Mouse (Mus musculus) lung, embryonic 16.5 days (tissue): Measurements from ENCODE around the gene Ccdc150. TPM values are rescaled to one million over a fixed set of nuclear protein-coding genes. Genes with fewer than 3 reads are reported as not detected.

Source experiments
- polyA plus RNA-seq: library from polyadenylated mRNA; unstranded; fragments of >200 nt; fragmentation: Nextera tagmentation; extraction: Ambion mirVana; gene quantifications from 2 replicates; pipeline ENCODE4 v1.2.1, GENCODE M21; 2015

Ccdc150 gene
- polyA plus RNA-seq, 1 experiment from 2014 or later, result 0.33 TPM

Other genes starting within 250 kb of the Ccdc150 start
- gene Hecw2, start 55.5 kb upstream of the Ccdc150 start, polyA plus RNA-seq, result 4.8 and 5.8 TPM in 2 replicates
- 23.7 and 24.5 TPM in 2 replicates for gene Gtf3c3, start 188.3 kb downstream of the Ccdc150 start, polyA plus RNA-seq